Mouse (Mus musculus) kidney, postnatal 25 days (tissue): ENCODE data around the gene Mad1l1.

ENCODE experiments used
- DNase-seq, 2 experiments: peaks; one replicate each; pipeline ENCODE4 v3.0.0; 2021; ENCODE audit warnings: mixed read lengths in 2 of 2

Gene Mad1l1

GRCm38 (mm10) chr5:140324058-140324457 is 2.7 kb upstream of the Mad1l1 start:
- DNase-seq, result no peak

- DNase-seq, result no peak
Measured at GRCm38 (mm10) chr5:140321756-140322575, 614 bp upstream of the Mad1l1 start.

GRCm38 (mm10) chr5:140316716-140317115 is 4.6 kb downstream of the Mad1l1 start:
- DNase-seq, result peak in 1 of 2 experiments; percentile 31

GRCm38 (mm10) chr5:140307602-140308001 is 13.8 kb downstream of the Mad1l1 start:
- DNase-seq, result no peak

GRCm38 (mm10) chr5:140306016-140306415 is 15.3 kb downstream of the Mad1l1 start:
- no peak for DNase-seq

- no peak for DNase-seq
Measured at GRCm38 (mm10) chr5:140298291-140298690, 23.1 kb downstream of the Mad1l1 start.

- DNase-seq, result peak; percentile 73 to 81
Measured at GRCm38 (mm10) chr5:140292152-140292551, 29.2 kb downstream of the Mad1l1 start.

- peak in 1 of 2 experiments; percentile 8 for DNase-seq
Measured at GRCm38 (mm10) chr5:140289161-140289560, 32.2 kb downstream of the Mad1l1 start.

- DNase-seq, result no peak
Measured at GRCm38 (mm10) chr5:140288287-140288686, 33.1 kb downstream of the Mad1l1 start.

- no peak for DNase-seq
Measured at GRCm38 (mm10) chr5:140284761-140285160, 36.6 kb downstream of the Mad1l1 start.

- no peak for DNase-seq
Measured at GRCm38 (mm10) chr5:140284011-140284410, 37.3 kb downstream of the Mad1l1 start.

- DNase-seq, result no peak
Measured at GRCm38 (mm10) chr5:140282900-140283299, 38.5 kb downstream of the Mad1l1 start.

GRCm38 (mm10) chr5:140282376-140282775 is 39.0 kb downstream of the Mad1l1 start:
- DNase-seq, result peak; percentile 77 to 88

GRCm38 (mm10) chr5:140280205-140280604 is 41.1 kb downstream of the Mad1l1 start:
- no peak for DNase-seq

GRCm38 (mm10) chr5:140276779-140277178 is 44.6 kb downstream of the Mad1l1 start:
- no peak for DNase-seq

- DNase-seq, result no peak
Measured at GRCm38 (mm10) chr5:140270976-140271685, 50.2 kb downstream of the Mad1l1 start.

GRCm38 (mm10) chr5:140268396-140268795 is 53.0 kb downstream of the Mad1l1 start:
- DNase-seq, result no peak

GRCm38 (mm10) chr5:140267061-140267460 is 54.3 kb downstream of the Mad1l1 start:
- DNase-seq, result no peak

- DNase-seq, result peak; percentile 36 to 70
Measured at GRCm38 (mm10) chr5:140264825-140265575, 56.4 kb downstream of the Mad1l1 start.

- DNase-seq, result no peak
Measured at GRCm38 (mm10) chr5:140263754-140264749, 57.3 kb downstream of the Mad1l1 start.

GRCm38 (mm10) chr5:140262401-140262800 is 59.0 kb downstream of the Mad1l1 start:
- no peak for DNase-seq

GRCm38 (mm10) chr5:140261313-140261712 is 60.0 kb downstream of the Mad1l1 start:
- DNase-seq, result no peak
